Mouse (Mus musculus) forebrain, embryonic 12.5 days (tissue): ENCODE measurements around the gene Pi4k2a. TPM values are rescaled to one million over a fixed set of nuclear protein-coding genes. Genes with fewer than 3 reads are reported as not detected.

Source experiments
- ATAC-seq: fragments of 200-750 bp; cut with Nextera tagmentation; 2 replicates; pipeline ENCODE4 v1.8.0; 2017; ENCODE audit warnings: moderate TSS enrichment; ENCODE audit not compliant: low FRiP score
- H3K27ac ChIP-seq: fragments of 300-500 bp; sonication (generic); 2 replicates; pipeline ENCODE4 v1.5.1; 2016; ENCODE audit warnings: mild to moderate bottlenecking
- H3K27me3 ChIP-seq: fragments of 300-500 bp; sonication (generic); 2 replicates; pipeline ENCODE4 v1.6.1; 2016; ENCODE audit warnings: mild to moderate bottlenecking
- H3K36me3 ChIP-seq: fragments of 300-500 bp; sonication (generic); replicated peaks from 2 replicates; pipeline ENCODE4 v1.6.1; 2016; ENCODE audit warnings: mild to moderate bottlenecking
- H3K4me1 ChIP-seq: fragments of 300-500 bp; sonication (generic); 2 replicates; pipeline ENCODE4 v1.6.1; 2016
- H3K4me2 ChIP-seq: fragments of 300-500 bp; sonication (generic); 2 replicates; pipeline ENCODE4 v1.6.1; 2016; ENCODE audit warnings: mild to moderate bottlenecking, moderate library complexity
- H3K4me3 ChIP-seq: fragments of 300-500 bp; sonication (generic); replicated peaks from 2 replicates; pipeline ENCODE4 v1.5.1; 2016; ENCODE audit warnings: mild to moderate bottlenecking
- H3K9ac ChIP-seq: fragments of 300-500 bp; sonication (generic); 2 replicates; pipeline ENCODE4 v1.6.1; 2016; ENCODE audit warnings: mild to moderate bottlenecking
- H3K9me3 ChIP-seq: fragments of 300-500 bp; sonication (generic); 2 replicates; pipeline ENCODE4 v1.6.1; 2016
- WGBS: fragments of 180-500 bp; shearing (Covaris S2); methylation state at CpG from one replicate; pipeline ENCODE4 v1.1.7; 2016; 5-methylcytosine and 5-hydroxymethylcytosine counted together
- polyA plus RNA-seq: library from polyadenylated mRNA; unstranded; fragments of >200 nt; fragmentation: Nextera tagmentation; extraction: Ambion mirVana; gene quantifications from 2 replicates; pipeline ENCODE4 v1.2.1, GENCODE M21; 2016

Gene Pi4k2a
- 31.0 and 32.0 TPM in 2 replicates for polyA plus RNA-seq

GRCm38 (mm10) chr19:42089748-42090595 lies at the start of gene Pi4k2a:
Gene Pi4k2a, plus strand, starts transcription at chr19:42090470.
- peak within 1 kb of the TSS; percentile 80 for H3K4me3 ChIP-seq
- no peaks in the 10 kb centered on the region for H3K27me3 ChIP-seq
- H3K4me2 ChIP-seq = peak within 1 kb of the TSS; percentile 90
- no peaks in the 10 kb centered on the region for H3K9me3 ChIP-seq
- peak within 1 kb of the TSS; percentile 85 for H3K9ac ChIP-seq
- peak; percentile 98 for ATAC-seq
- H3K36me3 ChIP-seq = peaks cover 14% of the 10 kb centered on the region; the same call in 1 of the 2 replicates
- H3K27ac ChIP-seq = peak within 1 kb of the TSS; percentile 89
- peaks cover 32% of the 10 kb centered on the region for H3K4me1 ChIP-seq
- under 1% methylated on average over 55 of the region's 55 CpGs for WGBS

GRCm38 (mm10) chr19:42043988-42044387 lies 46.3 kb upstream of the Pi4k2a start:
- Histone ChIP-seq H3K4me1 (peaks cover 3% of the 10 kb centered on the region; the same call in 1 of the 2 replicates), H3K27me3 (0 out of 2 replicates have a peak, but pooled peaks cover 13% of the 10 kb centered on the region), H3K36me3 (no peaks in the 10 kb centered on the region), H3K27ac (no peak overlapping the region), H3K4me2 (no peak overlapping the region), H3K4me3 (no peak overlapping the region), H3K9me3 (no peaks in the 10 kb centered on the region), H3K9ac (no peak overlapping the region)
- 95% methylated on average over 6 of the region's 6 CpGs for WGBS
- no peak for ATAC-seq

- H3K9me3 ChIP-seq = no peaks in the 10 kb centered on the region
- no peaks in the 10 kb centered on the region for H3K36me3 ChIP-seq
- 0 out of 2 replicates have a peak, but pooled peaks cover 8% of the 10 kb centered on the region for H3K27me3 ChIP-seq
- peak; percentile 84 for ATAC-seq
- H3K4me1 ChIP-seq = peaks cover 3% of the 10 kb centered on the region; the same call in 1 of the 2 replicates
- 26% methylated on average over 23 of the region's 23 CpGs for WGBS
- peak within 1 kb of the TSS; percentile 53 for H3K4me2 ChIP-seq
- H3K4me3 ChIP-seq = peak within 1 kb of the TSS; percentile 32
- H3K27ac ChIP-seq = no peak within 1 kb of the TSS
- 0 out of 2 replicates have a peak within 1 kb of the TSS, but pooled peaks have one; percentile 5 for H3K9ac ChIP-seq
Measured at GRCm38 (mm10) chr19:42045269-42046102, 44.8 kb upstream of the Pi4k2a start, which contains the start of gene Hoga1. Gene Hoga1, plus strand, starts transcription at chr19:42045610.

- Histone ChIP-seq H3K9me3 (no peaks in the 10 kb centered on the region), H3K4me1 (peaks cover 3% of the 10 kb centered on the region; the same call in 1 of the 2 replicates), H3K9ac (no peak overlapping the region), H3K4me3 (no peak overlapping the region), H3K4me2 (no peak overlapping the region), H3K27ac (no peak overlapping the region), H3K27me3 (0 out of 2 replicates have a peak, but pooled peaks cover 6% of the 10 kb centered on the region), H3K36me3 (no peaks in the 10 kb centered on the region)
- 79% methylated on average over 1 of the region's 1 CpGs for WGBS
- ATAC-seq = no peak
Measured at GRCm38 (mm10) chr19:42050251-42050650, 40.0 kb upstream of the Pi4k2a start.

- Histone ChIP-seq H3K27me3 (no peaks in the 10 kb centered on the region), H3K4me2 (no peak overlapping the region), H3K27ac (no peak overlapping the region), H3K4me1 (no peaks in the 10 kb centered on the region), H3K9me3 (no peaks in the 10 kb centered on the region), H3K9ac (no peak overlapping the region), H3K36me3 (no peaks in the 10 kb centered on the region), H3K4me3 (no peak overlapping the region)
- WGBS = 86% methylated on average over 3 of the region's 3 CpGs
- no peak for ATAC-seq
Measured at GRCm38 (mm10) chr19:42051351-42051750, 38.9 kb upstream of the Pi4k2a start.

GRCm38 (mm10) chr19:42051948-42052347 lies 38.3 kb upstream of the Pi4k2a start, which contains the start of gene 4933411K16Rik:
Gene 4933411K16Rik, plus strand, starts transcription at chr19:42052248.
- H3K27me3 ChIP-seq = no peaks in the 10 kb centered on the region

GRCm38 (mm10) chr19:42054255-42054654 lies 36.0 kb upstream of the Pi4k2a start:
- no peaks in the 10 kb centered on the region for H3K4me1 ChIP-seq
- no peaks in the 10 kb centered on the region for H3K36me3 ChIP-seq
- no peak overlapping the region for H3K4me3 ChIP-seq
- H3K9me3 ChIP-seq = no peaks in the 10 kb centered on the region
- ATAC-seq = no peak
- H3K4me2 ChIP-seq = no peak overlapping the region
- WGBS = 89% methylated on average over 6 of the region's 6 CpGs
- no peak overlapping the region for H3K27ac ChIP-seq
- no peak overlapping the region for H3K9ac ChIP-seq
- H3K27me3 ChIP-seq = no peaks in the 10 kb centered on the region

More at GRCm38 (mm10) chr19:42051948-42052347, 38.3 kb upstream of the Pi4k2a start, which contains the start of gene 4933411K16Rik:
- H3K9ac ChIP-seq = no peak within 1 kb of the TSS
- no peaks in the 10 kb centered on the region for H3K36me3 ChIP-seq
- no peaks in the 10 kb centered on the region for H3K4me1 ChIP-seq
- H3K27ac ChIP-seq = no peak within 1 kb of the TSS
- H3K4me3 ChIP-seq = no peak within 1 kb of the TSS
- no peaks in the 10 kb centered on the region for H3K9me3 ChIP-seq
- no peak for ATAC-seq
- WGBS = 78% methylated on average over 4 of the region's 4 CpGs
- H3K4me2 ChIP-seq = no peak within 1 kb of the TSS

GRCm38 (mm10) chr19:42055881-42056280 lies 34.4 kb upstream of the Pi4k2a start:
- no peak overlapping the region for H3K4me3 ChIP-seq
- H3K9ac ChIP-seq = no peak overlapping the region
- no peak overlapping the region for H3K4me2 ChIP-seq
- no peaks in the 10 kb centered on the region for H3K27me3 ChIP-seq
- ATAC-seq = no peak
- H3K27ac ChIP-seq = no peak overlapping the region
- WGBS = 82% methylated on average over 2 of the region's 2 CpGs
- H3K4me1 ChIP-seq = no peaks in the 10 kb centered on the region
- no peaks in the 10 kb centered on the region for H3K36me3 ChIP-seq
- H3K9me3 ChIP-seq = no peaks in the 10 kb centered on the region

- H3K27ac ChIP-seq = no peak overlapping the region
- no peaks in the 10 kb centered on the region for H3K4me1 ChIP-seq
- ATAC-seq = no peak
- H3K36me3 ChIP-seq = no peaks in the 10 kb centered on the region
- no peak overlapping the region for H3K4me2 ChIP-seq
- no peaks in the 10 kb centered on the region for H3K9me3 ChIP-seq
- no peak overlapping the region for H3K9ac ChIP-seq
- 91% methylated on average over 6 of the region's 6 CpGs for WGBS
- H3K4me3 ChIP-seq = no peak overlapping the region
- no peaks in the 10 kb centered on the region for H3K27me3 ChIP-seq
Measured at GRCm38 (mm10) chr19:42056719-42057409, 33.4 kb upstream of the Pi4k2a start.

GRCm38 (mm10) chr19:42058426-42058825 lies 31.8 kb upstream of the Pi4k2a start:
- Histone ChIP-seq H3K36me3 (no peaks in the 10 kb centered on the region), H3K27me3 (no peaks in the 10 kb centered on the region), H3K4me3 (no peak overlapping the region), H3K4me2 (no peak overlapping the region), H3K9me3 (no peaks in the 10 kb centered on the region), H3K4me1 (no peaks in the 10 kb centered on the region), H3K27ac (no peak overlapping the region), H3K9ac (no peak overlapping the region)
- 73% methylated on average over 7 of the region's 7 CpGs for WGBS
- ATAC-seq = no peak

- Histone ChIP-seq H3K27ac (no peak overlapping the region), H3K9ac (no peak overlapping the region), H3K36me3 (no peaks in the 10 kb centered on the region), H3K27me3 (no peaks in the 10 kb centered on the region), H3K4me2 (no peak overlapping the region), H3K4me3 (no peak overlapping the region), H3K9me3 (no peaks in the 10 kb centered on the region), H3K4me1 (no peaks in the 10 kb centered on the region)
- WGBS = 94% methylated on average over 7 of the region's 7 CpGs
- no peak for ATAC-seq
Measured at GRCm38 (mm10) chr19:42061443-42061842, 28.8 kb upstream of the Pi4k2a start.
